Mouse (Mus musculus): ENCODE data around the gene Ddah1.
"Not testable (repeated sequence)": the region's sequence is repeated elsewhere in the genome, so short reads cannot be mapped to it uniquely, and the experiment has no call there.

The Ddah1 gene

DNA sequence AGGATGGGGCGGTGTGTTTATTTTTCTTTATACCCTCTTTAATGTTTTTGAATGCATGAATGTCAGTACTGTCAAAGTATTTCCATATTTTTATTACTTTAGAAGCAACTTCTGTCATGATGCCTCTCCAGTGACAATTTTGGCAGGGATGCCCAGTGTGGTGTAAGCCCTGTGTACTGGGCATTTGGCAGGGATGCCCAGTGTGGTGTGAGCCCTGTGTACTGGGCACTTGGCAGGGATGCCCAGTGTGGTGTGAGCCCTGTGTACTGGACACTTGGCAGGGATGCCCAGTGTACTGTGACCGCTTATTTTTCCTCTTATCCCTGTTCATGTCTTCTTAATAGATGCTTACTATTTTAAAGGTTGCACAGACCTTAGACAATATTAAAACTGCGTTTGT, 85.4 kb downstream of the Ddah1 start:
- in situ Hi-C loops (cut with MboI; ENCODE audit: low pct_unique_long_range_greater_than_20kb in 1 of 2, low sequenced_read_pairs in 2 of 2, unreplicated experiment in 1 of 2) = no loop called here

- in situ Hi-C loops (cut with MboI; ENCODE audit: low pct_unique_long_range_greater_than_20kb in 1 of 2, low sequenced_read_pairs in 2 of 2, unreplicated experiment in 1 of 2) = no loop called here
Observed at GRCm38 (mm10) chr3:145844891-145845290, 86.4 kb downstream of the Ddah1 start.

GRCm38 (mm10) chr3:145846255-145846654, 87.8 kb downstream of the Ddah1 start:
- in situ Hi-C loops (cut with MboI; ENCODE audit: low pct_unique_long_range_greater_than_20kb in 1 of 2, low sequenced_read_pairs in 2 of 2, unreplicated experiment in 1 of 2) = no loop called here

- in situ Hi-C loops (cut with MboI; ENCODE audit: low pct_unique_long_range_greater_than_20kb in 1 of 2, low sequenced_read_pairs in 2 of 2, unreplicated experiment in 1 of 2) = no loop called here
Observed at GRCm38 (mm10) chr3:145852041-145852440, 93.6 kb downstream of the Ddah1 start.

DNA sequence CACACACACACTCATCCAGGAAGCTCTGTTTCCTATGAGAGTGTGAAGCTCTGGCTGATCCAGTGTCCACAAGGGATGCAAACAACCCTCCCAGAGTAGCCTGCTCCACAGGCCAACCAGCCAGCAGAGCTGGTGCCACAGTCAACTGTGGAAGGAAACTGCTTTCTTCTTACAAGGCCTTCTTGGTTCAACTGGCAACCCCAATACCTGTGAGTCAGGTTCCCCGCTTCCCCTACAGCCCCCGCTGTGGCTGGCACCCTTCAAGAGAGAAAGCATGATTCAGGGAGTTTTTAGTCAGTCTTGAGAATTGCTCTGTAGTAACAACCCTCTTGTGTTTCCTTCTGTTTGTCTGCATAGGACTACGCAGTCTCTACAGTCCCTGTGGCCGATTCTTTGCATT, 94.3 kb downstream of the Ddah1 start:
- in situ Hi-C loops (cut with MboI; ENCODE audit: low pct_unique_long_range_greater_than_20kb in 1 of 2, low sequenced_read_pairs in 2 of 2, unreplicated experiment in 1 of 2) = no loop called here

GRCm38 (mm10) chr3:145853713-145854112, 95.2 kb downstream of the Ddah1 start:
- in situ Hi-C loops (cut with MboI; ENCODE audit: low pct_unique_long_range_greater_than_20kb in 1 of 2, low sequenced_read_pairs in 2 of 2, unreplicated experiment in 1 of 2) = no loop called here

DNA sequence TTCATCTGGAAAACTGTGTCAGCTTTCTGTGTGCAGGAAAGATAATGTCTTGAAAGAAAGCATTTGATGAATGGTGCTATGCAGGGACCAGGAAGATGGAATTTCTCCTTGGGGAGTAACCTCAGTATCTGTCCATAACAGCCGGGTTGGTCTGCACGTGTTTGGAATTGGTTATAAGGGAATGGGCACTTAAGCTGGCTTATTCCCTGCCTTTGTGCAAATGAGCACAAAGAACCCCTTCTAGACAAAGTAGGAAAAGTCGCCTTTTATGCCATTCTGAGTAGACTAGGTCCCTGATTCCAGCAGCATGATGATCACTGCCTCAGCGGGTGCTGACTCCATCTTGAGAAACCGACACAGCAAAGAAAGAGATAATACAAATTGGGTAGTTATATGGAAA, 96.0 kb downstream of the Ddah1 start:
- in situ Hi-C loops (cut with MboI; ENCODE audit: low pct_unique_long_range_greater_than_20kb in 1 of 2, low sequenced_read_pairs in 2 of 2, unreplicated experiment in 1 of 2) = no loop called here

- in situ Hi-C loops (cut with MboI; ENCODE audit: low pct_unique_long_range_greater_than_20kb in 1 of 2, low sequenced_read_pairs in 2 of 2, unreplicated experiment in 1 of 2) = no loop called here
Observed at GRCm38 (mm10) chr3:145855299-145855698, 96.8 kb downstream of the Ddah1 start.

GRCm38 (mm10) chr3:145858388-145858787, 99.9 kb downstream of the Ddah1 start:
- in situ Hi-C loops (cut with MboI; ENCODE audit: low pct_unique_long_range_greater_than_20kb in 1 of 2, low sequenced_read_pairs in 2 of 2, unreplicated experiment in 1 of 2) = no loop called here

DNA sequence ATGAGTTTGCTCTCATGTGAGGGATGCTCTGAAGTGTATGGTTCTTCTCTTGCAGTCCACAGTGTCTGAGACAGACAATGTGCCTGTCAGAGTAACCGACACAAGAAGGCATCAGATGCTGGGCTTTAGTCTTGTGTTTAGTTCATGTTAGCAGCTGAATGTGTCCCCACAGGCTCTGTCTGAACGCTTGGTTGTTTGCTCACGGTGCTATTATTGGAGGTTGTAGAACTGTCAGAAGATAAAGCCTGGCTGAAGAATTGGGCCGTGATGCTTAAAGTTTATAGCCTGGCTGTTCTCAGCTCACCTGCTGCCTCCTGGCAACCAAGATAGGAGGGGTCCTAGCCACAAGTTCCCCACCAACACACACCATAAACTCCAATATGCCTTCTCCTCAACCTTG, 104.0 kb downstream of the Ddah1 start:
- in situ Hi-C loops (cut with MboI; ENCODE audit: low pct_unique_long_range_greater_than_20kb in 1 of 2, low sequenced_read_pairs in 2 of 2, unreplicated experiment in 1 of 2) = no loop called here

DNA sequence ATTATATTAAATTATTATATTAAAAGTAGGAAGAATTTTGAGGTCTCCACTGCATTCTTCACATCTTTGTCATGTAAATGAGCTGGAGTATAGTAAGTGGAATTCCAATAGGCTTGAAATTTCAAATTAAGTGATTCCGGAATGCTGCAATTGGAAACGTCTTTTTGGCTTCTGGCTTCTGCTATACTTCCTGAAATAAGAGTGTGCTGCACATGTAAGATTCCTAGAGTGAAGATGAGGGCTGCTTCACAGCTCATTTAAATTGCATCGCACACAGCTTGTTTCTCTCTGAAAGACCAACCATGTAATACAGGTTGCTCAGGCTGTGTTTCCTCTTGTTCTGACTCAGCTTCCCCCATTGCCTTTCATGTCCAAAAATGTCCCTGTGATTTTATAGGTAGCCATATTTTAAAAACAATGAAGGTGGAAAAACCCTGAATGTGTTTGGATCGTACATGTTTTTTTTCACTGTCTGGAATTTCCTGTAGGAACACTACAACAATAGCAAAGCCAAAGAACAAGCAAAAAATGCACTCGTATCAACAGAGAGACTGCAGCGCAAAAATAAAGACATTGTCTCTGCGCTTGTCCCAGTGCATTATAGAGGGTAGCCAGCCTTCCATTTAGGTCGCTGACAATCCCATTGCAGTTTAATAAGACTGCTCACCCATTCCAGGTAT, 105.7 kb downstream of the Ddah1 start:
- in situ Hi-C loops (cut with MboI; ENCODE audit: low pct_unique_long_range_greater_than_20kb in 1 of 2, low sequenced_read_pairs in 2 of 2, unreplicated experiment in 1 of 2) = no loop called here

DNA sequence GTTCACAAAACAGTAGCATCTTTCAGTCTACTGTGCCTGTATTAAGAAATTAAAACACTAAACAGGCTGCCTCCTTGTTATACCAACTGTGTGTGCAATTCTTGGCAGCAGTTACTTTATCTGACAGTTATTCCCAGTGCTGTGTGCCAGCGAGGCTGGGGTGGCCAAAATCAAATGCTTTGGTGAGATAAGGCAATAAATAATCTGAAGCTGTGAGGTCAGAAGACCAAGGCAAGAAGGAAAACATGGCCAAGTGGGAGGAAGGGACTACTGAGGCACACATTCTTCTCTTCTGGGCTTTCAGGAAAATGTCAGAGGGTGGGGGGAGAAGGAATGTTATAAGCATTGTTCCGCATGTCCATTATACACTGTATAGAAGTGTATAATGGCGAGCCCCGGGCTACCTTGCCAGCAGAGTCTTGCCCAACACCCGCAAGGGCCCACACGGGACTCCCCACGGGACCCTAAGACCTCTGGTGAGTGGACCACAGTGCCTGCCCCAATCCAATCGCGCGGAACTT, 106.3 kb downstream of the Ddah1 start:
- in situ Hi-C loops (cut with MboI; ENCODE audit: low pct_unique_long_range_greater_than_20kb in 1 of 2, low sequenced_read_pairs in 2 of 2, unreplicated experiment in 1 of 2) = no loop called here

- in situ Hi-C loops (cut with MboI; ENCODE audit: low pct_unique_long_range_greater_than_20kb in 1 of 2, low sequenced_read_pairs in 2 of 2, unreplicated experiment in 1 of 2) = no loop called here
Observed at GRCm38 (mm10) chr3:145872680-145873079, 114.2 kb downstream of the Ddah1 start.

GRCm38 (mm10) chr3:145873271-145873670, 114.8 kb downstream of the Ddah1 start:
- in situ Hi-C loops (cut with MboI; ENCODE audit: low pct_unique_long_range_greater_than_20kb in 1 of 2, low sequenced_read_pairs in 2 of 2, unreplicated experiment in 1 of 2) = no loop called here

DNA sequence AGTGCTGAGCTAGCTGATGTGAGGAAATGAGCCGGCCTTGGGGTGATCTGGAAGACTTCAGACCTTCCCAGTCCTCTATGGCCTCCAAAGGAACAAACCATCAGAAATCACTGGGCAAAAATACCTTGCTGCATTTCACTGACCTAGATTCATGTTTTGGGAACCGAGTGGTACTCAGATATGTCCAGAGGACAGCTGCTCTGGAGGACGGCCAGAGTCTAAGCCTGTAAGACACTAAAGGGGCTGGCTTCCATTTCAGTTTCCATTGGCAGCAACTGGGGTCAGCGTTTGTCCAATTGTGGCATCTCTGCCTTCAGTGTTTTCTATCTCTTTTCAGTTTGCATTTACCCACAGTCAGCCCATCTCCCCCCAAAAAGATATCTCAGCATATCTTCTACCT, 115.7 kb downstream of the Ddah1 start:
- in situ Hi-C loops (cut with MboI; ENCODE audit: low pct_unique_long_range_greater_than_20kb in 1 of 2, low sequenced_read_pairs in 2 of 2, unreplicated experiment in 1 of 2) = no loop called here

GRCm38 (mm10) chr3:145876120-145876519, 117.6 kb downstream of the Ddah1 start:
- in situ Hi-C loops (cut with MboI; ENCODE audit: low pct_unique_long_range_greater_than_20kb in 1 of 2, low sequenced_read_pairs in 2 of 2, unreplicated experiment in 1 of 2) = no loop called here

DNA sequence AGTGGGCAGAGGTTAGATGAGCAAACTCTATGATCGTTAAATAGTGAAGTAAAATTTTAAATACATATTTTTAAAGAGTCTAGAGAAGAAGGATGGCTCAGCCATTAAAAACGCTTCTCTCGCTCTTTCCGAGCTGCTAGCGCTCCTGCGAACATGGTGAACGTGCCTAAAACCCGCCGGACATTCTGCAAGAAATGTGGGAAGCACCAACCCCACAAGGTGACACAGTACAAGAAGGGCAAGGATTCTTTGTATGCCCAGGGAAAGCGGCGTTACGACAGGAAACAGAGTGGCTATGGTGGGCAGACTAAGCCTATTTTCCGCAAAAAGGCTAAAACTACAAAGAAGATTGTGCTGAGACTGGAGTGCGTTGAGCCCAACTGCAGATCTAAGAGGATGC, 120.4 kb downstream of the Ddah1 start:
- in situ Hi-C loops (cut with MboI; ENCODE audit: low pct_unique_long_range_greater_than_20kb in 1 of 2, low sequenced_read_pairs in 2 of 2, unreplicated experiment in 1 of 2) = not testable (repeated sequence)

DNA sequence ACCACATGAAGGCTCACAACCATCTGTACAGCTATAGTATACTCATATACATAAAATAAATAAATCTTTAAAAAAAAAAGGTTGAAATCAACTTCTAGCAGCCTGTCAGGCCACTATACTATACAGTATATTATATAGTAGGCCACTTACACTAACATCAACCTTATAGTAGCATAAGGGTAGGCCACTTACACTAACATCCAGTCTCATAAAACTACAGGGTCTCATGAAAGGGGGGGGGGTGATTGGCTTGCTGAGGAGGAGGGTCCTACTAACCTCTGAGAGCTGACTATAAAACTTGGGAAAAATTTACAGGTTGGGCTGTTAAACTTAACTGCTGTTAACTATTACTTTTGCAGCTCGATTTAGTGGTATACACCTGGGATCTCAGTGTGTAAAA, 121.9 kb downstream of the Ddah1 start:
- in situ Hi-C loops (cut with MboI; ENCODE audit: low pct_unique_long_range_greater_than_20kb in 1 of 2, low sequenced_read_pairs in 2 of 2, unreplicated experiment in 1 of 2) = no loop called here

GRCm38 (mm10) chr3:145882076-145882874, 123.8 kb downstream of the Ddah1 start:
- in situ Hi-C loops (cut with MboI; ENCODE audit: low pct_unique_long_range_greater_than_20kb in 1 of 2, low sequenced_read_pairs in 2 of 2, unreplicated experiment in 1 of 2) = no loop called here

DNA sequence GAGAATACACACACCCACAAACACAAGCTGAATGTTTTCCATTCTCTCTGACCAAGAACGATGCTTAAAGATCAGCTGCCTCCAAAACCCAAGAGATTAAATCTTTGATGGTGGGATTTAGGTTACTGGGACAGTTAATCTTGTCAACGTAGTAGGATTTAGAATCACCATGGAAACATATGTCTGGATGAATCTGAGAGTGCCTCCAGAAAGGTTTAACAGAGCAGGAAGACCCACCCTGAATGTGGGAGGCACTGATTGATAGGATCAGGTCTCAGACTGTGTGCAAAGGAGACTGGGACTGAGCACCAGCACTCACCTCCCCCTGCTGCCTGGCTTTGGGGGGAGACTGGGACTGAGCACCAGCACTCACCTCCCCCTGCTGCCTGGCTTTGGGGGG, 124.8 kb downstream of the Ddah1 start:
- in situ Hi-C loops (cut with MboI; ENCODE audit: low pct_unique_long_range_greater_than_20kb in 1 of 2, low sequenced_read_pairs in 2 of 2, unreplicated experiment in 1 of 2) = no loop called here
